Mouse (Mus musculus): ENCODE results near the gene Fbxw27.
"Not testable (repeated sequence)": the region's sequence is repeated elsewhere in the genome, so short reads cannot be mapped to it uniquely, and the experiment has no call there.

The Fbxw27 gene

DNA sequence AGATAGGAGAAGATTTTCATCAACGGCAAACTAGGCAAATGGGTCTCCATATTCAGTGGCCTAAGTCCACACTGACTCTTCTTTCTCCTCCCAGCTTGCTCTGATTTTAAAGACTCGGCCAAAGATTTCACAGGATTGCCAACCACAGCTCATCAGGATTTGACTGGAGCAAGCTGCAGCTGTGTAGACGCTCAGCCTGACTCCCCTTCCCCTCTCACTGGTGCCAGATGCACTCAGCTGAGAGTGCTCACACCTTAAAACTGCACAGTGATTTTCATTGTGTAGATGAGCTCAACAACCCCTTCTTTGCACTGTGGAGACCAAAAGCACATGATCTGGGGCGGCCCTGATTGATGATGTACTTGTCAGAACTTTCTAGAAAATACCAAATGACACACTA is at the start of gene Fbxw27:
Gene Fbxw27 (minus strand): TSS at position 101 of the 400 bp plus-strand sequence.
- not testable (repeated sequence) for DNase-seq (ENCODE audit: low read depth)

DNA sequence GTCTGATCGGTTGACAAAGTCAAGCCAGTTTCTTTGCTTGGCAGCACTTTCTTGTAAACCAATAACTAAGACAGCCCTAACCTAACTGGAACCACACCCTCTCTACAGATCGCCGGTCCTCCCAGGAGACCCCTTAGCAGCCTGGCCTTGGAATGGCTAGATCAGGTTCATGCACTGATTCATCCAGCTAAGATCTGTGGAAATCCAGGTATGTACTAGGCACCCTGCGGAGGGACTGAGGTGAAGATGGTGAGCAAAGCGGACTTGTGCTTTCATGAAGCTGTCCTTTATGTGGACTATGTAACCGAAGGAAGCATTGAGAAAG is 42.6 kb upstream of the Fbxw27 start:
- DNase-seq (ENCODE audit: low read depth): no peak

DNA sequence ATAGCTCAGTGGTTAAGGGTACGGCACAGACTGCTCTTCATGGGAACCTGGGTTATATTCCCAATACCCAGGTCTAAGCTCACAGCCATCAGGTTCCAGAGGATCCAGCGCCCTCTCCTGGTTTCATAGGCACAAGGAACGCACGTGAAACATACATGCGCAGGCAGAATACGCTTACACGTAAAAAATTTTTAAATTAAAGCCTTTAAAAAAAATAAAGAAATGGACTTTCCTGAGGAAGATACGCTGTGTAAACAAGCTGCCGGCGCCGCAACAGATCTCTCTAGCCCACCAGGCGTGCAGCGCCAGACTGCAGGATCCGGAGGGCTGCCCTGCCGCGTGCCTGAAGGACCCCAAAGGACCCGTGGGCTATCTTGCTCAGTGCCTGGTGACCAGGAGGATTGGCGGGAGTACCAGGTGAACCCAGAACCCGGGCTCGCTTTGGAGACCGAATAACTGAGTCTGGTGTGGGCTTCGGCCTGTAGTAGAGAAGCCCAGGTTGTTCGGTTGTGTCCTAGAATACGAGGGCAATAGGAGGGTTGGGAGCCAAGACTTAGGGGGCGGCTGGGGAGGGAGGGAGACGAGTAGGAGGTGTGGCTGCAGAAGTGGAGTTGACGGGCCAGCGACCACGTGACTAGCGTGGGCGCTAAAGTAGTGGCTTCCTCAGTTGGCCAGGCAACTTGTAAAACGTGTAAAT is 42.1 kb upstream of the Fbxw27 start, which contains the start of gene Nme6:
Gene Nme6 (plus strand): TSS at position 359 of the 697 bp plus-strand sequence.
- peak; percentile 82 for DNase-seq (ENCODE audit: low read depth)

DNA sequence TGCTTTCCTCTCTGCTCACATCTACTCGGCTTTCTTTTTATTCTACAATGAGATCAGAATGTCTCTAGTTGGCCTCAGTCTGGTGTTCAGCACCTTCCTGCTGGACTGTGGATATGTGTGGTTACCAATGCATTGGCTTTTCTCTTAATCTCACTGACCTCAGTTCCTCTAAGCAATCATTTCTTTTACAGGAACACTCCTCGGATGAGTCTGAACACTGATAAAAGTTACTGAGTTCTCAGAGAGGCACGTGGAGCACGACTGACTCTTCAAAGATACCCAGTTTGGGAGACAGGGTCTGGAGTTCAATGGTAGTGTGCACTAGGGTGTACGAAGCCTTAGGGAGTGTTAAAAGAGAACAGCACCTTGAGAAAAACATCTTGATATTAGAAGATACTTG is 35.7 kb upstream of the Fbxw27 start:
- DNase-seq (ENCODE audit: low read depth): no peak

DNA sequence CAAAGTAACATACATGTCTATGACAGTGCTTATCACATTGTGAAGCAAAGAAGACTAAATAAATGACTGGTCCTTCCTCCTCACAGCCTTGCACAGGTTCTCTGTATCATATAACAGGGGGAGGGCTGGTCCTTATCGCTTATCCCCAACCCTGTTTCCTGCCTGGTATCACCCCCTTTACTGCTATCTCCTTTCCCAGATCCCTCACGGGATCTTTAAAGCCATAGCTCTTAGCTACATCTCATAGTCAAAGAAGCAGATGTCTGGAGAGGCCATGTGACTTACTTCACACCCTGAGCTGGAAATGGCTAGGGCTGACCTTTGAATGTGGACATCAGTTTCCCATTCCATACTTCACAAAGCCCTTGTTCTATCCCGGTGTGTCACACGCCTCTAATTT is 35.3 kb upstream of the Fbxw27 start:
- DNase-seq (ENCODE audit: low read depth): peak; percentile 35

DNA sequence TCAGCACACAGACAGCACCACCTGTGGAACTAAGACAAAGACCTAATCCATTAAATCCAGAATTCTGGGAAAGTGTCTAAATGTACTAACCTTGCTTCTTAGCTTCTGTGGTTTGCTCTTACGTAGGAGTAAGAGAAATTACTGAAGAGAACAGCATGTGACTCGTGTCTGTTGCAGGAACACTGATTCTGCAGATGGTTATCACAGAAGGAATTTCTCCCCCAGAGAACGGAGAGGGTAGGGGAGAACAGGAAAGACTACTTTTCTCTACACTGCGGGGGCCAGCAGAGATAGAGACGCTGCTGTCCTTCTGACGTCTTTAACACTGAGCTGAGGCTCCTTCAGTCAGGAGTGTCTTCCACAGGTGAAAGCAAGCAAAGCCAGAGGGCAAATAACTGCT is 25.9 kb upstream of the Fbxw27 start:
- DNase-seq (ENCODE audit: low read depth): no peak

DNA sequence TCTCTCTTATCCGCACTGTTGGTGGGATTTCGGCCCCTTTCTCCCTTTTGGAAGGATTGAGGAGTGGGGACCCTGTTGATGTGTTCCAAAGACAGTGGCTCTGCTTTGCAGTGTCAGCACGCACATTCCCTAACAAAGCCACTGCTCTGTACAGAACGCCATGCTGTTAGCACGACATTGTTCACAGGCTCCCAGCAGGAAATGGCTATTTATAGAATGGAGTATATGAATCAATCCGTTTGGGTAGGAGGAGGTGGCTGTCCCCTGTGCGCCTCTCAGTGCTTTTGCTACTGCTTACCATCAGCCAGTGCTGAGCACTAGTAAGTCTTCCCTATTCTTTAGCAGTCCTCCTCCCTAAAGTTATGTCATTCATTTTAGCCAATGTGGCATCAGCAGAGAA is 23.0 kb upstream of the Fbxw27 start:
- no peak for DNase-seq (ENCODE audit: low read depth)

DNA sequence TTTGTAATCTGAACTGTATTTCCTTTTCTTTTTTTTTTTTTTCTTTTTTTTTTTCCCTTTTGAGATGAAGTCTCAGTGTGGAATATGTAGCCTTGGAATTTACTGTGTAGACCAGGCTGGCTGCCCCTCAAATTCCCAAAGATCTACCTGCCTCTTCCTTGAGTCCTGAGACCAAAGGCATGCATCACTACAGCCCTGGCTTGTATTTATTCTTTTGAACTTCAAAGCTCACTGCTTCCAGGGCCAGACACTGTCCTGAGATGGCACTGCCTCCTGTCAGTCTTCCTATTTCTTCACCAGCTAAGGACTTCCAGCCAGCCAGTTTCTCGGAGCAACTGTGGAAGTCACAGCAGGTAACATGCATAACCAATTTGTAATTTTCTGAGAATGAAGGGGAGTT is 21.5 kb upstream of the Fbxw27 start, which contains the start of gene Spink8:
Gene Spink8 (plus strand): TSS at position 301 of the 400 bp plus-strand sequence.
- DNase-seq (ENCODE audit: low read depth): no peak

DNA sequence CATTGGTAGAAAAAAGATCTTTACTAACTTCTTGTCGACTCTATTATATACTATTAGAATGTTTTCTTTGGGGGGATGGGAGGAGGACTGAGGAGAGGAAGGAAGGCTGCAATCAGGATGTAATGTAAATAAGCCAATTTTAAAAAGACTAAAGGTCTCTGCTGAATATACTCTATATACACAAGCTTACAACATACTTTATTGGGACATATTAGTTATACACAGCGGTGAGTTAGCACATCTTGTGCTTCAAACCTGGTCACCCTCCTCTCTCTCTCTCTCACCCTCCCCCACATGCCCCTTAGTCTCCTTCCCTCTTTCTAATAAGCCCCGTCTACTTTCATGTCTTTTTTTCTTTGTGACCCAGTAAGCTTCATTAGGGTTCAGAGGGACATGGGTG is 17.4 kb upstream of the Fbxw27 start:
- DNase-seq (ENCODE audit: low read depth): no peak

DNA sequence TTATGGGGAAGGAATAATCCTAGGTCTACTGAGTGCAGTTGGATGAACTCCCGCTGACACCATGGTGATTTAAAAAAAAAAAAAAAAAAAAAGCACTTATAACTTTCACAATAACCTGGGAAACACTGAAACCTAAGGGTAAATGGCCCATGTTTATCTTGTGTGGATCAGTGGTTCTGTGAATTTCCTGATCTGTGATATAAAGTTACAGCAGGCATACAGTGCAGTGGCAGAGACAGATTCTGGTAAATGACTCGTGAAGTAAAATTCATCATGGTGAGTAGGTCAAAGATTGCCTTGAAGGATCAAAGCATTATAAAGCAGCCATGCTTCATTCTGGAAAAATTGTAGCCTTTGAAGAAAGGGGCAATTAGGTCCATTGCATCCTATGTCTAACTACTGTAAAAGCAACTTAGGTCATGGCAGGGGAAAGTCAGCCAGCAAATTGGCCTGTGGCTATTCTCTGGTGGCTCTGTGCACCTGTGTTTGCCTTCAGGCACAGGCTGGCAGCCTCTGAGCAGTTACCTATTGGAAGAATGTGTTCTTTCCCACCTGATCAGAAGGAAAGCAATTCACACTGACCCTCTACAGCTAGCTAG is 16.3 kb upstream of the Fbxw27 start:
- no peak for DNase-seq (ENCODE audit: low read depth)

DNA sequence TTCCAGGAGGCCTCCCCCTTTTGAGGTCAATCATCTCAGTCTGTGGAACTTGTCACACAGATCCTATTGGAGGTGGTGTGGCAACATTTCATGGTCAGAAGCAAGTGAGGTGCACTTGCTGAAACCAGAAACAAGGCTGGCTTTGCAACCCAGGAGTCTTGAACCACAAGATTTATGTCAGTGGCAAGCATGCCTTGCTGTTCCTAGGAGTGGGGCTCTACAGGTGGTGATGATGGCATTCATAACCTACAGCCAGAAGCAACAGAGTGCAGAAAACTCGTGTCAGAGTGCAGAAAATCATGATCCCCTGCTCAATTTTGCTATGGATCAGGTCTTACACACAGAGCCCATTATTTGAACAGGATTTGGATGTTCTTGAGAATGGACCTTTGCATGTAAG is 15.8 kb upstream of the Fbxw27 start:
- no peak for DNase-seq (ENCODE audit: low read depth)

DNA sequence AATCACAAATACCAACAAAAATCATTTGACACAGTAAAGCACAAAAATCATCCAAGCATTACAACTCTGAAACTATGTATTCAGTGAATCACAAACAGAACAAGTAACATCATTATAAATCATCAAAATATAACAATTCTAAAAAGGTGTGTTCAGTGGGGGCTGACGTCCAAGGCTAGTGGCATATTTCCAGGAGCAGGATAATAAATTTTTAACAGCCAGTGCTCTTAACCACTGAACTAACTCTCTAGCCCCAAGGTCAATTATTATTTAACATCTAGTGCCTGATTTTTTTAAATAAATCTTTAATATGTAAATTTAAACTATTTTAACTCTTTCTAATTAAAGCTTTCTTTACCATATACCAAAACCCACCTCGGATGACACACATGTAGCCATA is 15.1 kb upstream of the Fbxw27 start:
- not testable (repeated sequence) for DNase-seq (ENCODE audit: low read depth)

DNA sequence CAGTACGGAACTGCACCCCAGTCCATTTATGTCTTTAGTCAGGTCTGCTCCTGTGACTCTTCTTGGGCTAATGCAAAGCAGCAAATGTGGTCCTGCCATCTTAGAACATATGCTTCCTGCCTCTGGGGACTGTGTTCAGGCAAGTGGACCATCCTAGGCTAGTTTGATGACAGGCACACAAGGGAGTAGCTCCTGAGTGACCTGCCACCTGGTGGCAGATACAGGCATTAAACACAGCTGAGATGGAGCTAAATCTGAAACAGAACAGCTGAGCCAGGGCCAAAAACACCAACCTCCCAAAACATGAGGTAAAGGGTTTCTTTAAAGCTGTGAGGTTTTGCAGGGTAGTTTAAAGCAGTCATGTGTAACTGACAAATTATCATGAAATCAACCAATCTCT is 7.6 kb upstream of the Fbxw27 start:
- DNase-seq (ENCODE audit: low read depth): peak; percentile 10

DNA sequence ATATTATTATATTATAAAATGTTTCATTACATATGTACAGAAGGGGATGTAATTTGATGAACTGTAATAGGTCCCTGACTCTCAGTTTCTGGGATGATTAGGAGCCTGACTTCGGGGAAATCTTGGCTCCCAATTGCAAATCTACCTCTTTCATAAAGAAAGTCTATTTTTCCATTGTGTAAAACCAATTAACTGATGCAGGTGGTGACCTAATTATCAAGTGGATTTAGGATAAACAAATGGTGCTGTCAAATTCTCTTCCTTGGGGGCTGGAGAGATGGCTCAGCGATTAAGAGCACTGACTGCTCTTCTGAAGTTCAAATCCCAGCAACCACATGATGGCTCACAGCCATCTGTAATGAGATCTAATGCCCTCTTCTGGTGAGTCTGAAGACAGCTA is 5.3 kb upstream of the Fbxw27 start:
- no peak for DNase-seq (ENCODE audit: low read depth)

DNA sequence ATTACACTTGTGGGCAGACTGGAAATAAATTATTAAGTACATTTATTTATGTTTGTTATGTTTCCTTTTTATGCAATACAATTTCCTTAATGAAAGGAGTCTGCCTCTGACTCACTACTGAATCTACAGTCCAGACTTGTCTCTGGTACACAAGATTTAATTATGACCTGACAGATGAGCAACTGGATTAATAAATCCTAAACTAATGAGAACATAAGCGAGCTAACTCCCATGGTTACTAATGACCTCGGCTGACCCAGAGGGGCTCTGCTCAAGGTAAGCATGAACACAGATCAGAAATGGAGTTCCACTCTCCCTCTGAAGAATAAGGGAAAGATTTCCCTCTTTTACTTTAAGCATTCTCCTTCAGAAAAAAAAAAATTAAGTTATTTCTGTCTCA is 4.8 kb upstream of the Fbxw27 start:
- no peak for DNase-seq (ENCODE audit: low read depth)

DNA sequence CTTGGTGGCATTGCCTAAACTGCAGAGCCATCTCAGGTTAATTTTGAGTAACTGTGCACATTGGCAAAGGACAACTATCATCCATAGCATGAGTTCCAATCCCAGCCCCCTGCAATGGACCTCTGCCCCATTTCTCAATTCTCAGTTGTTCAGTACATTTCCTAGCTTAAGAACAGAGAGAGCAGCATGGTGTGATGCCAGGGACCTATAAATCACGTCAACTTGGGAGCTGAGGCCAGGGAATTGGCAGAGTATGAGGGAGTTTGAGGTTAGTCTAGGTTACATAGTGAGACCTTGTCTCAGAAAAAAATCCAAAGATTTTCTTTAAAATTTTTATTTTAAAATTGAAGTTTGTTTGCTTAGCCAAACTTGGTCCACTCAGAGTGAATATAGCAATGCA is 23.6 kb downstream of the Fbxw27 start:
- not testable (repeated sequence) for DNase-seq (ENCODE audit: low read depth)

DNA sequence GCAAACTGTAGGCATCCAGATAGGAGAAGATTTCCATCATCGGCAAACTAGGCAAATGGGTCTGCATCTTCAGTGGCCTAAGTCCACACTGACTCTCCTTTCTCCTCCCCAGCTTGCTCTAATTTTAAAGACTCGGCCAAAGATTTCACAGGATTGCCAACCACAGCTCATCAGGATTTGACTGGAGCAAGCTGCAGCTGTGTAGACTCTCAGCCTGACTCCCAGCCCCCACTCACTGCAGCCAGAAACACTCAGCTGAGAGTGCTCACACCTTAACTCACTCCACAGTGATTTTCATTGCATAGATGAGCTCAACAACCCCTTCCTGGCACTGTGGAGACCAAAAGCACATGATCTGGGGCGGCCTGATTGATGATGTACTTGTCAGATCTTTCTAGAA is 44.5 kb downstream of the Fbxw27 start, which contains the start of gene Fbxw26:
Gene Fbxw26 (minus strand): TSS at position 101 of the 400 bp plus-strand sequence.
- DNase-seq (ENCODE audit: low read depth): not testable (repeated sequence)

All from c-Kit-positive CD71-positive TER-119-negative erythroid progenitor cells, embryonic 14.5 days (primary cell).